Mouse (Mus musculus): ENCODE measurements at regions not wholly inside any gene's neighbourhood (a gene's known extent, or its start where the extent isn't known, plus 50 kb on each side); places are given as distances from the start of the nearest gene placed in this dataset.

DNA sequence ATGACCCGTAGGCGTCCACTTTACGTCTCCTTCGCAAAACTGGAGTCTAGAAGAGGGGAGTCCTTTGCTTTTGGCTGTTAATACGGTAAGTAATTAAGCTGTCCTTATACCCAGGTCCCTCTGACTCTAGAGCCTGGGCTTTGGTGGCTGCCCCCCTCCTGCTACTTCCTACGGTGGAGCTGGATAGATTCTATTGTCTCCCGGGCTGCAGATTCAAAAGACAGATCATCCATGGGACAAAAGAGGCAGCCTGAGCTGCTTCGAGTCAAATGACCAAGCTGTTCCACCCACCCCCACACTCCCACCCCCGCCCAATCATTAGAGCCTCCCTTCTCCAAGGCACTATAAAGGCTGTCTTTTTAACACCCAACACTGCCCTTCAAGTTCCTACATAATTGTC lies 70.5 kb upstream of the Rgma start:
- TF ChIP-seq POLR2A (IDR thresholded peaks at IDR 0.05; ENCODE audit: extremely low read depth, insufficient read depth, low read length) = no peak
- TF ChIP-seq CTCF (IDR thresholded peaks at IDR 0.05; ENCODE audit: low read depth, low read length) = no peak
- WGBS = 41% methylated on average over 9 of the region's 9 CpGs
- H3K79me2 ChIP-seq (ENCODE audit: control insufficient read depth, insufficient read depth, low read length) = no peaks in the 10 kb centered on the region
- H3K36me3 ChIP-seq (ENCODE audit: control insufficient read depth, insufficient read depth, low read length) = no peaks in the 10 kb centered on the region
- H3K4me1 ChIP-seq (ENCODE audit: control insufficient read depth, insufficient read depth, low read length) = no peaks in the 10 kb centered on the region
- DNase-seq (ENCODE audit: extremely low read depth, low read depth, low spot score) = no peak
- H3K9ac ChIP-seq (ENCODE audit: low read depth, low read length) = no peak overlapping the region
- H3K27ac ChIP-seq (replicated peaks; ENCODE audit: insufficient read depth, low read depth, low read length) = no peak overlapping the region
- no peaks in the 10 kb centered on the region for H3K27me3 ChIP-seq (ENCODE audit: control insufficient read depth, insufficient read depth, low read length)
- no peak overlapping the region for H3K4me3 ChIP-seq (ENCODE audit: insufficient read depth, low read depth, low read length)

DNA sequence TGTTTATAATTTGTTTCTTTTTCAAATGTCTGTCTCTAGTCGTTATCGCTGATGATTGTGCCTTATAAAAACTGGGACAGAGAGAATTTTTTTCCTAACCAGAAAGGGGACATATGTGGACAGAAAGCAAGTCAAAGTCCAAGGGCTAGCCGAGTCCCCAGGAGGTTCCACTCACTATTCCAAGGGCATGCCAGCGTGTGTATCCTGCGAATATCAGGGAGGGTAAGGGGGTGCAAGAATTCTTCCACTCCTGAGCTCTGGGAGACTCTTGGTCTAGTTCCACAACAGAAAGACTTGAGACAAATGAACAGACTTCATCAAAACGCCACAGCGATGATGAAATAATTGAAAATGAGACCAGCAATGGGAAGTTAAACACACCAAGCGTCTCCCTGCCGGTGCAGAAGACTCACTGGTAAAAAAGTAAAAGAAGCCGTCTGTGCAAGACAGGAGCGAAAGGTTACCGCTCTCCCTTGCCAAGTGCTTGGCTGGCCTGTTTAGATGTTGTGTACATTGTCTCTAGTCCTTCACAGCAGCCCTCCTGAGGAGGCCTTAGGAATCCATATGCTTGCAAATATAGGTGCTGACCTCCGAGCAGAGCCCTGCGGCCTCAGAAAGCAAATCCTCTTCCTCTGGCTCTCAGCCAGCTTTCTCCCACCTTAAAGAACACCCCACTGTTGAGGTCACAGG lies 69.9 kb upstream of the Rgma start:
- no peak for DNase-seq (ENCODE audit: extremely low read depth, low read depth, low spot score)
- H3K27me3 ChIP-seq (ENCODE audit: control insufficient read depth, insufficient read depth, low read length) = no peaks in the 10 kb centered on the region
- H3K4me3 ChIP-seq (ENCODE audit: insufficient read depth, low read depth, low read length) = no peak overlapping the region
- H3K36me3 ChIP-seq (ENCODE audit: control insufficient read depth, insufficient read depth, low read length) = no peaks in the 10 kb centered on the region
- no peaks in the 10 kb centered on the region for H3K4me1 ChIP-seq (ENCODE audit: control insufficient read depth, insufficient read depth, low read length)
- 32% methylated on average over 14 of the region's 14 CpGs for WGBS
- H3K27ac ChIP-seq (replicated peaks; ENCODE audit: insufficient read depth, low read depth, low read length) = no peak overlapping the region
- no peak overlapping the region for H3K9ac ChIP-seq (ENCODE audit: low read depth, low read length)
- TF ChIP-seq POLR2A (IDR thresholded peaks at IDR 0.05; ENCODE audit: extremely low read depth, insufficient read depth, low read length) = no peak
- TF ChIP-seq CTCF (IDR thresholded peaks at IDR 0.05; ENCODE audit: low read depth, low read length) = no peak
- H3K79me2 ChIP-seq (ENCODE audit: control insufficient read depth, insufficient read depth, low read length) = no peaks in the 10 kb centered on the region

DNA sequence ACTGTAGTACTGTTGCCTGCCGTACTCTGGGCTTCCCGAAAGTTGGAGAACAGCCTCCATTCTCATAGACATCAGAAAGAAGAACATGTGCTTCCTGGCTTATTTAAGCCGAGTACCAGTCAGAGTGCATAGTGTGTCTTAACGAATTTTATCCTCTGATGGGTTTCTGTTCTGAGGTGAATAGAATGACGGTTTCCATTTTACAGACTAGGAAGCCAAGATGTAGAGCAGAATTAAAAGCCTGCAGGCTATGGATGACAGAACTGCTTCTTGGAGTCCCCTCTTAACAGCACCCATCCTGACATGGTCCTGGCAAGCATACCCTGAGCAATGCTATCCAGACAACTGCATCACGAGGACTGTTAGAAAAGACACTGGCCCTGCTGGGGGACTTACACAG lies 69.0 kb upstream of the Rgma start:
- Histone ChIP-seq H3K27me3 (ENCODE audit: control insufficient read depth, insufficient read depth, low read length) (no peaks in the 10 kb centered on the region), H3K9ac (ENCODE audit: low read depth, low read length) (no peak overlapping the region), H3K4me1 (ENCODE audit: control insufficient read depth, insufficient read depth, low read length) (no peaks in the 10 kb centered on the region), H3K4me3 (ENCODE audit: insufficient read depth, low read depth, low read length) (no peak overlapping the region), H3K27ac (replicated peaks; ENCODE audit: insufficient read depth, low read depth, low read length) (no peak overlapping the region), H3K36me3 (ENCODE audit: control insufficient read depth, insufficient read depth, low read length) (no peaks in the 10 kb centered on the region), H3K79me2 (ENCODE audit: control insufficient read depth, insufficient read depth, low read length) (no peaks in the 10 kb centered on the region)
- 67% methylated on average over 6 of the region's 6 CpGs for WGBS
- no peak for TF ChIP-seq CTCF (IDR thresholded peaks at IDR 0.05; ENCODE audit: low read depth, low read length)
- no peak for TF ChIP-seq POLR2A (IDR thresholded peaks at IDR 0.05; ENCODE audit: extremely low read depth, insufficient read depth, low read length)
- DNase-seq (ENCODE audit: extremely low read depth, low read depth, low spot score) = no peak

DNA sequence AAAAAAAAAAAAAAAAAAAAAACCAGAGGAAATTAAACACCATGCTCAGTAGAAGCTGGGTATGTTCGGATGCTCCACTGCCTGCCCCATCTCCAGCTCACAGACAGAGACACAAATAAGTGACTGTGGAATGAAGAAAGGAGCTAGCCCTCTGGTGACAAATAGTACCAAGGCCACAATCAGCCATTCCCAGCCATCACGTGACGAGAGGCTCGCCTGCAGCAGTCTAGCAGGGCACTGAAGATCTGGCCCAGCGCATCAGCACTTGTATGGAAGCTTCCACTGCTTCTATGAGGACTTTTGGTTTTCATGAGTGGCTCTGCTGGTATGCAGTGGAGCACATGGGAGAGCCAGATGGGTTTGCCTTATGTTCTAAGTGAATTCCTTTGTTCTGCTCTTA lies 68.6 kb upstream of the Rgma start:
- H3K4me3 ChIP-seq (ENCODE audit: insufficient read depth, low read depth, low read length) = no peak overlapping the region
- H3K4me1 ChIP-seq (ENCODE audit: control insufficient read depth, insufficient read depth, low read length) = no peaks in the 10 kb centered on the region
- H3K27me3 ChIP-seq (ENCODE audit: control insufficient read depth, insufficient read depth, low read length) = no peaks in the 10 kb centered on the region
- no peak for TF ChIP-seq POLR2A (IDR thresholded peaks at IDR 0.05; ENCODE audit: extremely low read depth, insufficient read depth, low read length)
- no peak for TF ChIP-seq CTCF (IDR thresholded peaks at IDR 0.05; ENCODE audit: low read depth, low read length)
- H3K27ac ChIP-seq (replicated peaks; ENCODE audit: insufficient read depth, low read depth, low read length) = no peak overlapping the region
- DNase-seq (ENCODE audit: extremely low read depth, low read depth, low spot score) = no peak
- no peak overlapping the region for H3K9ac ChIP-seq (ENCODE audit: low read depth, low read length)
- no peaks in the 10 kb centered on the region for H3K36me3 ChIP-seq (ENCODE audit: control insufficient read depth, insufficient read depth, low read length)
- no peaks in the 10 kb centered on the region for H3K79me2 ChIP-seq (ENCODE audit: control insufficient read depth, insufficient read depth, low read length)
- WGBS = 63% methylated on average over 5 of the region's 5 CpGs

DNA sequence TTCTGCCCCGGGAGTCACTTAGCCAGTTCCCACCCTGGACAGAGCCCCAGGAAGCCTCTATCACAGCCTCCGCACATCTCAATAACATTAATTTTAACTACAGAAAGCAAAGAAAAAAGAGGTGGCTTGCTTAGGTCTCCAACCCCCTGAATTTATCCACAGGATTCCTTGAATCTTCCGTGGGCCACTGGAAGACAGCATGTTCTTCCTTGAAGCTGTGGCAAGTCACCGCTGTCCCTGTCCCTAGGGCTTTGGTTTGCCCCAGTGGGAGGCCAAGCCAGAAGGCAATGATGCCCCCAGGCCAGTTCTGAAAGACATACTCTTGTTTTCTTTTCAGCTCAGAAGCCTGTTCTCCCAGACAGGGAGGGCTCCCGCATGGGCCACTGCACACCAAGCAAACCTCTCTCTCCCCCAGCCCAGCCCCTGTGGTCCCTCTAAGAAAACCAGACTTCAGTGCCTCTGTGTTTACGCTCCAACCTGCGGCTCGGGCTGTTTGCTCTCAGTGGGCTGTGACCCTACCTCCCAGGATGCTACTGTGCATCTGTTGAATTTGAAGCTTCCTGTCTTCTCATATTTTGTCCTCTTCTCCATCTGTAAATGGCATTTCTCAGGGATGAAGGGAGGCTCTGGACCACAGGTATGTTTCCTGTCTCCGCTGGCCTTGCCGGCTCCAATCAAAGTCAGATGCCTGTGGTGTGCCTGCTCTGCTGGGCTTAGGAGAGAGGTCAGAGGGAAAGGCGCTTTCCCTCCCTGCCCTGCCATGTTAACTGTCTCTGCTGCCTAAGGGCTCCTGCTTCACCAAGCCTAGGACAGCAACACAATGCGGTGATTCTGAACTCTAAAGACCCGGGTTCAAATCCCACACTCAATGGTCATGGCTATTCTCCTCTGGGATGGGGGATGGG lies 67.5 kb upstream of the Rgma start:
- H3K27ac ChIP-seq (replicated peaks; ENCODE audit: insufficient read depth, low read depth, low read length) = no peak overlapping the region
- no peak for TF ChIP-seq POLR2A (IDR thresholded peaks at IDR 0.05; ENCODE audit: extremely low read depth, insufficient read depth, low read length)
- 44% methylated on average over 13 of the region's 13 CpGs for WGBS
- H3K9ac ChIP-seq (ENCODE audit: low read depth, low read length) = no peak overlapping the region
- DNase-seq (ENCODE audit: extremely low read depth, low read depth, low spot score) = no peak
- H3K27me3 ChIP-seq (ENCODE audit: control insufficient read depth, insufficient read depth, low read length) = no peaks in the 10 kb centered on the region
- no peaks in the 10 kb centered on the region for H3K4me1 ChIP-seq (ENCODE audit: control insufficient read depth, insufficient read depth, low read length)
- H3K36me3 ChIP-seq (ENCODE audit: control insufficient read depth, insufficient read depth, low read length) = no peaks in the 10 kb centered on the region
- H3K4me3 ChIP-seq (ENCODE audit: insufficient read depth, low read depth, low read length) = no peak overlapping the region
- no peaks in the 10 kb centered on the region for H3K79me2 ChIP-seq (ENCODE audit: control insufficient read depth, insufficient read depth, low read length)

DNA sequence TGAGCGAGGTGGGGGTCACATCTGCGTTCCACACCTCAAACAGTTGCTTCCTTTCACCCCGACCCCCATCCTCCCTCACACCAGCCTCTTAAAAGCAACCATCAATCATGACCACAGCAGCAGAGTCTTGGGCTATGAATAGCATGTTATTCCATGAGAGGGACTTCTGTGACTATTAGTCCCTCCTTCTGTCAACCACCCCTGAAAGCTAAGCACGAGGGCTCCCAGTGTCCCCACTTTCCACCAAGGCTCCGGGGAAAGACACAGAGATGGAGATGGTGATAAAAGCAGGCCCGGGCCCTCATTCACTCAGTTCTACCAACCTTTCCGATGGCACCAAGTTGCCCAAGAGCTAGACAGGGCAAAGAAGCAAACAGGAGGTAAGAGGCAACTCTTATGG lies 66.3 kb upstream of the Rgma start:
- no peak overlapping the region for H3K4me3 ChIP-seq (ENCODE audit: insufficient read depth, low read depth, low read length)
- H3K27me3 ChIP-seq (ENCODE audit: control insufficient read depth, insufficient read depth, low read length) = no peaks in the 10 kb centered on the region
- WGBS = 74% methylated on average over 7 of the region's 7 CpGs
- no peak for DNase-seq (ENCODE audit: extremely low read depth, low read depth, low spot score)
- H3K27ac ChIP-seq (replicated peaks; ENCODE audit: insufficient read depth, low read depth, low read length) = no peak overlapping the region
- H3K79me2 ChIP-seq (ENCODE audit: control insufficient read depth, insufficient read depth, low read length) = no peaks in the 10 kb centered on the region
- TF ChIP-seq POLR2A (IDR thresholded peaks at IDR 0.05; ENCODE audit: extremely low read depth, insufficient read depth, low read length) (no peak), CTCF (IDR thresholded peaks at IDR 0.05; ENCODE audit: low read depth, low read length) (no peak)
- no peak overlapping the region for H3K9ac ChIP-seq (ENCODE audit: low read depth, low read length)
- no peaks in the 10 kb centered on the region for H3K4me1 ChIP-seq (ENCODE audit: control insufficient read depth, insufficient read depth, low read length)
- H3K36me3 ChIP-seq (ENCODE audit: control insufficient read depth, insufficient read depth, low read length) = no peaks in the 10 kb centered on the region
